Mouse (Mus musculus) liver, embryonic 16.5 days (tissue): ENCODE results near the gene Dennd1a. TPM values are rescaled to one million over a fixed set of nuclear protein-coding genes. Genes with fewer than 3 reads are reported as not detected.

Source experiments
- ATAC-seq: fragments of 200-750 bp; cut with Nextera tagmentation; 2 replicates; pipeline ENCODE4 v1.8.0; 2017; ENCODE audit warnings: low read depth, mild to moderate bottlenecking, moderate number of reproducible peaks, moderate library complexity
- H3K27ac ChIP-seq: fragments of 300-500 bp; sonication (generic); 2 replicates; pipeline ENCODE4 v1.5.1; 2014; ENCODE audit warnings: mild to moderate bottlenecking, low read length
- H3K27me3 ChIP-seq: fragments of 300-500 bp; sonication (generic); 2 replicates; pipeline ENCODE4 v1.6.1; 2014; ENCODE audit warnings: low read depth, low read length, mixed read lengths; ENCODE audit not compliant: control insufficient read depth, insufficient read depth
- H3K36me3 ChIP-seq: fragments of 300-500 bp; sonication (generic); 2 replicates; pipeline ENCODE4 v1.6.1; 2014; ENCODE audit warnings: mild to moderate bottlenecking; ENCODE audit not compliant: control insufficient read depth, insufficient read depth
- H3K4me1 ChIP-seq: fragments of 300-500 bp; sonication (generic); 2 replicates; pipeline ENCODE4 v1.6.1; 2014; ENCODE audit warnings: low read depth, low read length, mixed read lengths; ENCODE audit not compliant: control insufficient read depth
- H3K4me2 ChIP-seq: fragments of 300-500 bp; sonication (generic); 2 replicates; pipeline ENCODE4 v1.6.1; 2014; ENCODE audit warnings: low read depth, low read length, mixed read lengths
- H3K4me3 ChIP-seq: fragments of 300-500 bp; sonication (generic); 2 replicates; pipeline ENCODE4 v1.5.1; 2014; ENCODE audit warnings: low read depth, mild to moderate bottlenecking, low read length
- H3K9ac ChIP-seq: fragments of 300-500 bp; sonication (generic); 2 replicates; pipeline ENCODE4 v1.6.1; 2014; ENCODE audit warnings: low read depth, low read length
- H3K9me3 ChIP-seq: fragments of 300-500 bp; sonication (generic); replicated peaks from 2 replicates; pipeline ENCODE4 v1.6.1; 2016; ENCODE audit warnings: low read length; ENCODE audit not compliant: control insufficient read depth
- WGBS: fragments of 180-500 bp; shearing (Covaris S2); extraction: QIAGEN DNeasy Blood & Tissue Kit; methylation state at CpG from one replicate; pipeline ENCODE4 v1.1.7; 2014; ENCODE audit not compliant: insufficient replicate concordance; 5-methylcytosine and 5-hydroxymethylcytosine counted together
- polyA plus RNA-seq: library from polyadenylated mRNA; unstranded; fragments of >200 nt; fragmentation: Nextera tagmentation; extraction: Ambion mirVana; gene quantifications from 2 replicates; pipeline ENCODE4 v1.2.1, GENCODE M21; 2015

Dennd1a gene
- polyA plus RNA-seq, 1 experiment from 2014 or later = 7.9 TPM

GRCm38 (mm10) chr2:38083251-38083650 lies 203.9 kb downstream of the Dennd1a start:
- Histone ChIP-seq H3K27me3 (no peaks in the 10 kb centered on the region), H3K9me3 (no peaks in the 10 kb centered on the region), H3K4me3 (no peak overlapping the region), H3K4me2 (no peak overlapping the region), H3K4me1 (peaks cover 9% of the 10 kb centered on the region), H3K27ac (no peak overlapping the region), H3K36me3 (no peaks in the 10 kb centered on the region), H3K9ac (no peak overlapping the region)
- 79% methylated on average over 3 of the region's 3 CpGs for WGBS
- no peak for ATAC-seq

GRCm38 (mm10) chr2:38074495-38074894 lies 212.7 kb downstream of the Dennd1a start:
- Histone ChIP-seq H3K9me3 (no peaks in the 10 kb centered on the region), H3K4me1 (no peaks in the 10 kb centered on the region), H3K9ac (no peak overlapping the region), H3K36me3 (no peaks in the 10 kb centered on the region), H3K4me2 (no peak overlapping the region), H3K27ac (no peak overlapping the region), H3K27me3 (no peaks in the 10 kb centered on the region), H3K4me3 (no peak overlapping the region)
- WGBS = 53% methylated on average over 2 of the region's 2 CpGs
- ATAC-seq = no peak

- no peak for ATAC-seq
These were observed 215.1 kb downstream of the Dennd1a start for GRCm38 (mm10) chr2:38072061-38072460.

GRCm38 (mm10) chr2:38068171-38068572 lies 219.0 kb downstream of the Dennd1a start:
- Histone ChIP-seq H3K9ac (no peak overlapping the region), H3K9me3 (no peaks in the 10 kb centered on the region), H3K4me2 (no peak overlapping the region), H3K36me3 (no peaks in the 10 kb centered on the region), H3K27me3 (no peaks in the 10 kb centered on the region), H3K27ac (no peak overlapping the region), H3K4me1 (peaks cover 2% of the 10 kb centered on the region; the same call in 1 of the 2 replicates), H3K4me3 (no peak overlapping the region)
- ATAC-seq = no peak
- 56% methylated on average over 2 of the region's 2 CpGs for WGBS

More at GRCm38 (mm10) chr2:38072061-38072460, 215.1 kb downstream of the Dennd1a start:
- Histone ChIP-seq H3K27me3 (no peaks in the 10 kb centered on the region), H3K4me3 (no peak overlapping the region), H3K9ac (no peak overlapping the region), H3K27ac (no peak overlapping the region), H3K36me3 (no peaks in the 10 kb centered on the region), H3K4me2 (no peak overlapping the region), H3K4me1 (peaks cover 2% of the 10 kb centered on the region; the same call in 1 of the 2 replicates), H3K9me3 (no peaks in the 10 kb centered on the region)

GRCm38 (mm10) chr2:38065914-38066313 lies 221.3 kb downstream of the Dennd1a start:
- Histone ChIP-seq H3K9me3 (no peaks in the 10 kb centered on the region), H3K27me3 (no peaks in the 10 kb centered on the region)
- no peak for ATAC-seq

GRCm38 (mm10) chr2:38064266-38064665 lies 222.9 kb downstream of the Dennd1a start:
- Histone ChIP-seq H3K4me1 (peaks cover 2% of the 10 kb centered on the region; the same call in 1 of the 2 replicates), H3K27me3 (no peaks in the 10 kb centered on the region)

More at GRCm38 (mm10) chr2:38065914-38066313, 221.3 kb downstream of the Dennd1a start:
- Histone ChIP-seq H3K36me3 (no peaks in the 10 kb centered on the region), H3K9ac (no peak overlapping the region), H3K4me2 (no peak overlapping the region), H3K4me1 (peaks cover 2% of the 10 kb centered on the region; the same call in 1 of the 2 replicates), H3K4me3 (no peak overlapping the region), H3K27ac (no peak overlapping the region)
- 56% methylated on average over 1 of the region's 1 CpGs for WGBS

GRCm38 (mm10) chr2:38062156-38062555 lies 225.0 kb downstream of the Dennd1a start:
- Histone ChIP-seq H3K4me1 (no peaks in the 10 kb centered on the region; the same call in 1 of the 2 replicates), H3K36me3 (no peaks in the 10 kb centered on the region), H3K27me3 (no peaks in the 10 kb centered on the region), H3K9me3 (no peaks in the 10 kb centered on the region), H3K9ac (no peak overlapping the region), H3K27ac (no peak overlapping the region), H3K4me2 (no peak overlapping the region), H3K4me3 (no peak overlapping the region)
- ATAC-seq = no peak
- 69% methylated on average over 1 of the region's 1 CpGs for WGBS

More at GRCm38 (mm10) chr2:38064266-38064665, 222.9 kb downstream of the Dennd1a start:
- Histone ChIP-seq H3K9me3 (no peaks in the 10 kb centered on the region), H3K4me3 (no peak overlapping the region), H3K9ac (no peak overlapping the region), H3K36me3 (no peaks in the 10 kb centered on the region), H3K27ac (no peak overlapping the region), H3K4me2 (no peak overlapping the region)
- no peak for ATAC-seq
- 39% methylated on average over 3 of the region's 3 CpGs for WGBS

GRCm38 (mm10) chr2:38061474-38061873 lies 225.7 kb downstream of the Dennd1a start:
- H3K4me2 ChIP-seq = no peak overlapping the region
- no peak for ATAC-seq
- H3K4me1 ChIP-seq = no peaks in the 10 kb centered on the region; the same call in 1 of the 2 replicates
- no peaks in the 10 kb centered on the region for H3K9me3 ChIP-seq
- H3K9ac ChIP-seq = no peak overlapping the region
- no peaks in the 10 kb centered on the region for H3K36me3 ChIP-seq
- H3K27me3 ChIP-seq = no peaks in the 10 kb centered on the region
- WGBS = 21% methylated on average over 2 of the region's 2 CpGs
- no peak overlapping the region for H3K4me3 ChIP-seq
- H3K27ac ChIP-seq = no peak overlapping the region

GRCm38 (mm10) chr2:38052440-38052839 lies 234.8 kb downstream of the Dennd1a start:
- Histone ChIP-seq H3K9me3 (no peaks in the 10 kb centered on the region), H3K4me1 (peaks cover 10% of the 10 kb centered on the region), H3K27me3 (no peaks in the 10 kb centered on the region), H3K4me2 (no peak overlapping the region), H3K9ac (no peak overlapping the region), H3K4me3 (no peak overlapping the region), H3K27ac (no peak overlapping the region), H3K36me3 (no peaks in the 10 kb centered on the region)
- ATAC-seq = no peak
- WGBS = 58% methylated on average over 3 of the region's 3 CpGs
